Mouse (Mus musculus) testis, adult 2 months (tissue): Measurements from ENCODE around the gene Zfp82.

ENCODE experiments used
- CTCF ChIP-seq: fragments of 200-500 bp; IDR thresholded peaks from 2 replicates; pipeline ENCODE4 v1.5.1; 2012; ENCODE audit warnings: low read depth, mild to moderate bottlenecking, inconsistent platforms, low read length, moderate library complexity; ENCODE audit not compliant: control insufficient read depth, insufficient read depth, insufficient replicate concordance
- POLR2A ChIP-seq: fragments of 200-500 bp; IDR thresholded peaks from 2 replicates; pipeline ENCODE4 v1.6.1; 2012; ENCODE audit warnings: low read depth, mild to moderate bottlenecking, inconsistent platforms, low read length, moderate library complexity; ENCODE audit not compliant: control insufficient read depth

GRCm38 (mm10) chr7:30048126-30048525 lies 24.6 kb downstream of the Zfp82 start:
- TF ChIP-seq POLR2A (no peak), CTCF (no peak)
